Mouse (Mus musculus): ENCODE measurements around the gene Ppp3r2.

Gene Ppp3r2

GRCm38 (mm10) chr4:49681812-49682211, at the start of gene Ppp3r2:
TSS of gene Ppp3r2 (minus strand) at chr4:49682024.
- DNase-seq (ENCODE audit: low spot score in 2 of 2): no peak

DNA sequence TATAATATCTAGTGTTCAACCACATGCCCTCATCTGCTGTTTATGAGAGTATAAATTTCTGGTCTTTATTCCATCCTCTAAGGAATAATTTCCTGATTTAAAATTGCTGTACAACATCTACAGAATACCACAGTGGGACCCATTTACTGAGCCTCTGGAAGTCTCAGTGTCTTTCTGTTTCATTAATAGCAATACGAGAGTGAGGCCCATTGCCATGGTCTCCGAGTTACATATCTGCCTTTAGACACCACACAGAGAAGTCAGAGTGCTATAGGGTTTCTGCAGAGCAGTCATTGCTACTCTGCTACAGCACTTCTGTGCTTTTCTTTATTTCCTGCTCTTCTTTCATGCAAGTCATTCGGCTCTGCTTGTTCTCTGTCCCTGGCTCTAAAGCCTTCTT, 47.5 kb upstream of the Ppp3r2 start:
- DNase-seq (ENCODE audit: low spot score in 2 of 2): no peak

GRCm38 (mm10) chr4:49723908-49724307, 42.1 kb upstream of the Ppp3r2 start:
- no peak for DNase-seq (ENCODE audit: low spot score in 2 of 2)

DNA sequence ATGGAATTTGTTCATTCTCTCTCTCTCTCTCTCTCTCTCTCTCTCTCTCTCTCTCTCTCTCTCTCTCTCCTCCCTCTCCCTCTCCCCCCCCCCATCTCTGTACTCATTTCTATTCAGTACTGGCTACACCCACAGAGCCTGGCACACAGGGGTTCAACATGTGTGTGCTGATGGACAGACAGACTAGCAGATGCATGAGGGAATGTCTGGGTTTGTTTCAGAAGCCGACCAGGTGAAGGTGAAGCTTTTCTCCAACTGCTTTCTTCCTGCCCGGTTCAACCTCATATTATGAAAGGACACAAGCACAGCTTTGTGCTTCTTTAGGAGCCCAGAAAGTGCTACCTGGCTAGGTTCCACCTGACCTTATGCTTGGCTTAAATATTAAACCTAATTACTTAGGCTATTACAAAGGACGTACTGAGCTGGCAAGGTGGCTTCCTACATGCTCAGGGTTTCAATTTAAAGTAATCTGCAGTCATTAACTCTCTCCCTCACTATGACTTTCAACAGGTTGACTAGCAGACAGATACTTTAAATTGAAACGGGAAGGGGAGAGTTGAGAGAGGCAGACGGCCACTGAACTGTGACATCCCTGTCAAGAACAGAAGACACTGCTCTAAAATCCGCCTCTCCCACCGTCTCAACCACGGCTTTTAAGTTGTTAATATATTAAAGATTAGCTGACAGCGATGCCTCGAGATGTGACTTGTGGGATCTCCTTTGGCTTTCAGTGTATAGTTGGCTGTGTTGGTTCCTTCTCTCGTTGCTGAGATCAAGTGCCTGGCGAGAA, 9.8 kb upstream of the Ppp3r2 start:
- DNase-seq (ENCODE audit: low spot score in 2 of 2): no peak

- DNase-seq (ENCODE audit: low spot score in 2 of 2): no peak
These were observed 6.9 kb upstream of the Ppp3r2 start for GRCm38 (mm10) chr4:49688594-49689288.

- DNase-seq (ENCODE audit: low spot score in 2 of 2): no peak
These were observed 1.5 kb downstream of the Ppp3r2 start for GRCm38 (mm10) chr4:49680171-49680875.

DNA sequence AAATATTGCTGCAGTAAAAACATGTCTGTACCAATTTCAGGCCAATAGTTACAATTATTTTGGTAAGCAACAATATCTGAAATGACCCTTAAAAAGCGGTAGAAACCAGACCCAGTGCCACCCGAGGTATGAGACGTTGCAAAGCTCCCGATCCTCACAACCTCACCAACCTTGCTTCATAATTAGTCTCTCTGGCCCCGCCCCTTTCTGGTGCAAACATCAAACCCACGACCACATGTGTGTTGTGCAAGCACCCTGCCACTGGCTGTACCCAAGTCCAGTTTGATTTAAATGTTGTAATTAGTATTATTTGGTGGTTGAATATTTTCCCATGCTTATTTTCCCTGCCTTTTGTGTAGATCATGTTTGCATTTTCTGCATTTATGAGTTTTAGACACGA, 5.0 kb downstream of the Ppp3r2 start:
- no peak for DNase-seq (ENCODE audit: low spot score in 2 of 2)

DNA sequence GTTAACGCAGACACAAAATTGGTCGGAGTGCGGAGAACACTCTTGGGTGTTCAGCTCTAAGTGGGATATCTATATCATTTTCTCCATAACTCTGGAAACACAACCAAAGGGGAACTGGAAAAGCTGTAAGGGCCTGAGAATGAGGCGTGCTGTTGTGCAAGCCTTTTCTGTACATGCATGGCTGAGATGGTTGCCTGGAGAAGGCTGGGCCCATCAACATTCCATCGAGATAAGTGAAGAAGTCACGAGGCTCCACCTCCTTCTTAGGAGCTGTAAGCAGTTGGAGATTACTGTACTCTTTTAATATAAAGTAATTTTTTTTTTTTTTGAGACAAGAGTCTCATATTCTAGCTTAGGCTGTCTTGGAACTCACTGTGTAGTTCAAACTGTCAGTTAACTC, 5.8 kb downstream of the Ppp3r2 start:
- DNase-seq (ENCODE audit: low spot score in 2 of 2): no peak

DNA sequence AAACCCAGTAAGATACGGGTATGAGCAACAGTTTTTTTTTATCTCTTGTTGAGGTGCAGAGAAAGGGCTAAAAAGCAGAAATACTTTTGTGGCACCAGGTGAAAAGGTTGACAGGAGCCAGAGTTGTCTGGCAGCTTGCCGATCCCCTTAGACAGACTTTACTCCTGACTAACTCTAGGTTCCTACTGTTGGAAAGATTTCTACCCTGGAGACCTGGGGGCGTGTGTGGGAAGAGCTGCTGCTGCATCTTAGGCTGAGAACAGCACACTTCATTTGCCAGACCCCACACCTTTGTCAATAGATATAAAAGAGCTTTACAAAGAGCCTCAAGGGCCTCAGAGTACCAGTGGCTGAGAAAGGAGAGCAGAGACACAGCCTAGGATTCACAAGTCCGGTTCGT, 17.0 kb downstream of the Ppp3r2 start:
- no peak for DNase-seq (ENCODE audit: low spot score in 2 of 2)

- DNase-seq (ENCODE audit: low spot score in 2 of 2): no peak
These were observed 19.6 kb downstream of the Ppp3r2 start for GRCm38 (mm10) chr4:49662231-49662630.

- no peak for DNase-seq (ENCODE audit: low spot score in 2 of 2)
These were observed 20.2 kb downstream of the Ppp3r2 start for GRCm38 (mm10) chr4:49661664-49662063.

DNA sequence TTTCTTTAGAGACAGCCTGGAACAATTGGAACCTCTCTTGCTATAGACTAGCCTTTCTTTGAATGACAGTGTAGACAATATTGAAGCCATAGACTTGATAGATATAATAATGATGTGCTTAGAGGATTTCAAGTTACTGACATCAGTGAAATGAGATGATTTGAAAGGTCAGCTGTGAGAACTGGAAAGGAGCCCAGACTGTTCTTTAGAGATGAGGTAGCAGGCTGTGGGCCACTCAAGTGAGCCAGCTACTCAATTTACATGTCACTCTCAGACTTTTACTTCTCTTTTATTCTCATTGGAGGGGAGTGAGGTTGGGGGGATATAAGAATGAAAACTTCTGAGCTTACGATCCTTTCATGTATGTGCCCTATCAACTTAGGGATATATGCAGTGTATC, 22.4 kb downstream of the Ppp3r2 start:
- DNase-seq (ENCODE audit: low spot score in 2 of 2): no peak

- DNase-seq (ENCODE audit: low spot score in 2 of 2): no peak
These were observed 41.9 kb downstream of the Ppp3r2 start for GRCm38 (mm10) chr4:49639913-49640312.

- DNase-seq (ENCODE audit: low spot score in 2 of 2): no peak
These were observed 44.0 kb downstream of the Ppp3r2 start for GRCm38 (mm10) chr4:49637821-49638220.

DNA sequence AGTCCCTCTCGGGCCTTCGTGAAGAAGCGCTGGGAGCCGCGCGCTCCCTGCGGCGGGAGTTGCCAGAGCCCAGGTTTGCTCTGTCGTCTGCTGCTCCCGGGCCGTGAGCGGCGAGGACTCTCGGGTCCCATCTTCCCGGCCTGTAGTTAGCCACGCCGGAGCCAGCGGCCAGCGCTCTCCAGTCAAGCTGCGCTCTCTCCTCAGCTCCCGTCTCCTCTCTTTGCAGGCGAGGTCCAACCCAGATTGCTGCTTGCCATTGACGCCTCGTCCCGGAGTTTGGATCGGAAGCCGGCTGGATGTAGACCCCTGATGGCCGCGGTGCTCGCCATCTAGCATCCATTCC, 49.7 kb downstream of the Ppp3r2 start:
- DNase-seq (ENCODE audit: low spot score in 2 of 2): no peak

DNA sequence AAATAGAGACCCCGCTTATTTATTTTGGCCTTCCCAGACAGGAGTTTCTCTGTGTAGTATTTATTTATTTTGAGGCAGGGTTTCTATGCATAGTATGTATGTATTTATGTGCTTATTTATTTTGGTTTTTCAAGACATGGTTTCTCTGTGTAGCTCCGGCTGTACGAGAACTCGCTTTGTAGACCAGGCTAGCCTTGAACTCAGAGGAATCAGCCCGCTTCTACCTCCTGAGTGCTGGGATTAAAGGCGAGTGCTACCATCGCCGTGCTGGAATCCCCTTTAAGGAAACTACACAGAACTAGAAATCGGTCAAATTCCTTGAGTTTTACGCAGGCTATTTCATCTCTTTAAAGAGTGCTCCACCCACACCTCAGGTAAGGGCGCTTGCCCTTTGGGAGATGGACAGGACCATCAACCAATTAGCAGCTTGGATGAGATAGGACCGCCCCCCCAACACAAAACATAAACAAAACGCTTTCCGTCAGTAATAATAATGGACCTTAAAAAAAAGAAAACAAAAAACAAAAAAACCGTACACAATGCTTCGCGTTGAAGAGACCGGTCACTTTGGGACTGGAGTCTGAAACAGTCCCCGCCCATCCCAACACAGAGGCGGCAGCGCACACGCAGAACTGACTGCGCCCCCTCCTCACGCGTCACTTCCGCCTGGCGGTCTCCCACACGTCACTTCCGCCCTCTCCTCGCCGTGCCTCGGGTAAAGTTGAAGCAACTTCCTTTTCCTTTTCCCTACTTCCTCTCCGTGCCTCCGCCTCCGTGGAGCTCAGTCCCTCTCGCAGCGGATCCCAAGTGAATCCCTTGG, 50.3 kb downstream of the Ppp3r2 start, which contains the start of gene Rnf20:
Gene Rnf20 (plus strand): TSS at position 688 of the 820 bp plus-strand sequence.
- DNase-seq (ENCODE audit: low spot score in 2 of 2): peak; percentile 92 to 95

DNA sequence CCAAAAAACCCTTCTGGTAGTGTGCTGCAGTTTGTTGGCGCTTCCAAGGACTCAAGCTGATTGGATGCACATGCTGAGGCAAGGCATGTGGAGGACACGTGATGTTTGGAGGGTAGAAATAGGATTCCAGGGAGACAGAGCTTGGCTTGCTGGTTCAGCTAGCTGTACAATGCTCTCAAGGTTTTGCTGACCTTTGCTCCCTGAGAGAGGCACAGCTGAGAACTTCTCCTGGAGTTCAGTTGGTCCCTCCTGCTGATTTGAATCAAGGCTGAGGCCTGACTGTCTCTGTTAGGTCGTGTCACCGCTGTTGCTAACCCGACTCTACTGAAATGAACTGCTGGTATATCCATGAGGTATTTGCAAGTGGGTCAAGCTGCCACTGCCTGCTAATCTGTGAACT, 52.9 kb downstream of the Ppp3r2 start:
- no peak for DNase-seq (ENCODE audit: low spot score in 2 of 2)
